Mouse (Mus musculus) forebrain, embryonic 16.5 days (tissue): Measurements from ENCODE around the gene Gpr39. TPM values are rescaled to one million over a fixed set of nuclear protein-coding genes. Genes with fewer than 3 reads are reported as not detected.

Experiments
- ATAC-seq: fragments of 200-750 bp; cut with Nextera tagmentation; 2 replicates; pipeline ENCODE4 v1.8.0; 2017; ENCODE audit warnings: mild to moderate bottlenecking, moderate library complexity
- H3K27ac ChIP-seq: fragments of 300-500 bp; sonication (generic); 2 replicates; pipeline ENCODE4 v1.5.1; 2014; ENCODE audit warnings: low read length, control low read depth
- H3K27me3 ChIP-seq: fragments of 300-500 bp; sonication (generic); replicated peaks from 2 replicates; pipeline ENCODE4 v1.6.1; 2014; ENCODE audit warnings: low read length; ENCODE audit not compliant: control insufficient read depth, insufficient read depth
- H3K36me3 ChIP-seq: fragments of 300-500 bp; sonication (generic); 2 replicates; pipeline ENCODE4 v1.6.1; 2014; ENCODE audit not compliant: control insufficient read depth, insufficient read depth
- H3K4me1 ChIP-seq: fragments of 300-500 bp; sonication (generic); replicated peaks from 2 replicates; pipeline ENCODE4 v1.6.1; 2014; ENCODE audit warnings: low read length; ENCODE audit not compliant: control insufficient read depth, insufficient read depth
- H3K4me2 ChIP-seq: fragments of 300-500 bp; sonication (generic); 2 replicates; pipeline ENCODE4 v1.6.1; 2014; ENCODE audit warnings: mild to moderate bottlenecking, low read length, control low read depth
- H3K4me3 ChIP-seq: fragments of 300-500 bp; sonication (generic); replicated peaks from 2 replicates; pipeline ENCODE4 v1.5.1; 2014; ENCODE audit warnings: mild to moderate bottlenecking, low read length, control low read depth
- H3K9ac ChIP-seq: fragments of 300-500 bp; sonication (generic); replicated peaks from 2 replicates; pipeline ENCODE4 v1.6.1; 2014; ENCODE audit warnings: low read depth, low read length, control low read depth
- H3K9me3 ChIP-seq: fragments of 300-500 bp; sonication (generic); 2 replicates; pipeline ENCODE4 v1.6.1; 2016; ENCODE audit warnings: low read length; ENCODE audit not compliant: control insufficient read depth
- WGBS: fragments of 180-500 bp; shearing (Covaris S2); extraction: QIAGEN DNeasy Blood & Tissue Kit; methylation state at CpG from one replicate; pipeline ENCODE4 v1.1.7; 2014; 5-methylcytosine and 5-hydroxymethylcytosine counted together
- polyA plus RNA-seq: library from polyadenylated mRNA; unstranded; fragments of >200 nt; fragmentation: Nextera tagmentation; extraction: Ambion mirVana; gene quantifications from 2 replicates; pipeline ENCODE4 v1.2.1, GENCODE M21; 2015

Gene Gpr39
- polyA plus RNA-seq, 1 experiment from 2014 or later, result not detected

- H3K27ac ChIP-seq, result no peak overlapping the region
- H3K36me3 ChIP-seq, result no peaks in the 10 kb centered on the region
- peak overlapping the region; percentile 99 for H3K4me2 ChIP-seq
- peak overlapping the region; percentile 64 for H3K4me3 ChIP-seq
- WGBS, result 0% methylated on average over 9 of the region's 9 CpGs
- H3K4me1 ChIP-seq, result peaks cover 30% of the 10 kb centered on the region
- peak overlapping the region; percentile 64 for H3K9ac ChIP-seq
- peak; percentile 56 for ATAC-seq
- H3K27me3 ChIP-seq, result 0 out of 2 replicates have a peak, but pooled peaks cover 4% of the 10 kb centered on the region
- H3K9me3 ChIP-seq, result no peaks in the 10 kb centered on the region
Observed at GRCm38 (mm10) chr1:125910871-125911265, 234.1 kb downstream of the Gpr39 start.

- whole genome bisulfite sequencing, result under 1% methylated on average over 35 of the region's 35 CpGs
Observed at GRCm38 (mm10) chr1:125911337-125911900, 234.6 kb downstream of the Gpr39 start.

GRCm38 (mm10) chr1:125911901-125912445 lies 235.2 kb downstream of the Gpr39 start:
- no peaks in the 10 kb centered on the region for H3K9me3 ChIP-seq
- peak overlapping the region; percentile 33 for H3K27ac ChIP-seq
- under 1% methylated on average over 42 of the region's 43 CpGs for WGBS
- peaks cover 30% of the 10 kb centered on the region for H3K4me1 ChIP-seq
- H3K27me3 ChIP-seq, result 0 out of 2 replicates have a peak, but pooled peaks cover 4% of the 10 kb centered on the region
- peak overlapping the region; percentile 99 for H3K4me2 ChIP-seq
- H3K36me3 ChIP-seq, result no peaks in the 10 kb centered on the region
- ATAC-seq, result peak; percentile 69
- peak overlapping the region; percentile 64 for H3K4me3 ChIP-seq
- peak overlapping the region; percentile 64 for H3K9ac ChIP-seq

More at GRCm38 (mm10) chr1:125911337-125911900, 234.6 kb downstream of the Gpr39 start:
- Histone ChIP-seq H3K4me3 (peak overlapping the region; percentile 64), H3K27me3 (0 out of 2 replicates have a peak, but pooled peaks cover 4% of the 10 kb centered on the region), H3K9ac (peak overlapping the region; percentile 64), H3K9me3 (no peaks in the 10 kb centered on the region), H3K27ac (peak overlapping the region; percentile 33), H3K36me3 (no peaks in the 10 kb centered on the region), H3K4me1 (peaks cover 30% of the 10 kb centered on the region), H3K4me2 (peak overlapping the region; percentile 99)
- ATAC-seq, result peak; percentile 82

- peak within 1 kb of the TSS; percentile 33; the same call in 1 of the 2 replicates for H3K27ac ChIP-seq
- H3K4me1 ChIP-seq, result peaks cover 30% of the 10 kb centered on the region
- 0 out of 2 replicates have a peak, but pooled peaks cover 4% of the 10 kb centered on the region for H3K27me3 ChIP-seq
- peak within 1 kb of the TSS; percentile 64 for H3K9ac ChIP-seq
- WGBS, result 4% methylated on average over 30 of the region's 30 CpGs
- H3K4me2 ChIP-seq, result peak within 1 kb of the TSS; percentile 99
- no peak for ATAC-seq
- no peaks in the 10 kb centered on the region for H3K9me3 ChIP-seq
- H3K4me3 ChIP-seq, result peak within 1 kb of the TSS; percentile 64
- H3K36me3 ChIP-seq, result no peaks in the 10 kb centered on the region
Observed at GRCm38 (mm10) chr1:125912601-125913600, 236.1 kb downstream of the Gpr39 start, which contains the start of gene Lypd1. TSS of gene Lypd1 (minus strand) at chr1:125913101.

- H3K4me3 ChIP-seq, result no peak overlapping the region
- no peak for ATAC-seq
- no peaks in the 10 kb centered on the region for H3K4me1 ChIP-seq
- no peak overlapping the region for H3K4me2 ChIP-seq
- no peaks in the 10 kb centered on the region for H3K36me3 ChIP-seq
- no peaks in the 10 kb centered on the region for H3K9me3 ChIP-seq
- no peak overlapping the region for H3K27ac ChIP-seq
- H3K27me3 ChIP-seq, result no peaks in the 10 kb centered on the region
- no peak overlapping the region for H3K9ac ChIP-seq
- 96% methylated on average over 3 of the region's 3 CpGs for WGBS
Observed at GRCm38 (mm10) chr1:125920696-125921095, 243.9 kb downstream of the Gpr39 start.

- whole genome bisulfite sequencing, result 59% methylated on average over 2 of the region's 2 CpGs
- Histone ChIP-seq H3K27ac (no peak overlapping the region), H3K4me3 (no peak overlapping the region), H3K9me3 (no peaks in the 10 kb centered on the region), H3K9ac (no peak overlapping the region), H3K4me1 (no peaks in the 10 kb centered on the region), H3K4me2 (no peak overlapping the region), H3K36me3 (no peaks in the 10 kb centered on the region), H3K27me3 (no peaks in the 10 kb centered on the region)
- ATAC-seq, result no peak
Observed at GRCm38 (mm10) chr1:125923062-125923461, 246.3 kb downstream of the Gpr39 start.

Other genes with a start within 250 kb of the Gpr39 start
- gene Actr3, start 241.3 kb upstream of the Gpr39 start, polyA plus RNA-seq, result 241 and 250 TPM in 2 replicates
- gene Slc35f5, start 116.4 kb upstream of the Gpr39 start, polyA plus RNA-seq, result 31.6 and 32.9 TPM in 2 replicates
- 31.4 and 39.4 TPM in 2 replicates for gene Lypd1, start 236.1 kb downstream of the Gpr39 start, polyA plus RNA-seq